Mouse (Mus musculus): Measurements from ENCODE around the gene Cip2a.

DNA sequence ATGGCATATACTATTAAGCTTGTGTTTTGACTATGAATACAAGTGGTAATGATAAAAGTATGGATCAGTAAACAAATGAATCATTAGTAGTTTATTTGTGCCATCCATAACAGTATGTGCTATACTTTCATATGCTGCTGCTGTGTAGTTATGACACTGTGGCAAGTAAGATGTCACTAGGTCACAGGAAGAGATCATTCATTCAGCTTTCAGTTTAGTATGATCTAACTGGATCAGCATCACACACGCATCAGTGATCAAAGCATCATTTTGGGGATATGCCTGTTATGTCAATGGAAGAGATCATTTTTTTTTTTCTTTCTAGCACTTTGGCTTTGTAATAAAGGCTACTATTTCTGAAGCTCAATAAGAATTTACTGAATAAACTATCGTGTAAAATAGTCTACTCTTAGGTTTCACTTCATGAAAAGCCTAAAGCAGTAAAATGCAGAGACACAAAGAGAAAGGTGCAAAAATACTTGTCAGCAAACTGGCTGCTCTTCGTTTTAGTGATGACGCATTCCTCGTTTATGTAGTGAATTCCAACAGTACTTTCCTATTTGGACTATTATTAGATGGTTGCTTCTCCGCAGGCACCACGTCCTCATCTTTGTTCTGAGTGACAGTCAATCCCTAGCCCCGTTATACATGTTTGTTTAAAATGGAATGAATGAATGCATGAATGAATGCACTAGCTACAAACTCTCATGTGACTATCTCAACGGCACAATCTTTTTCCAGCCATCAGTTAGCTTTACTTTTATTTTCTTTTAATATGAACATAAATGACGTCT lies 1.4 kb upstream of the Cip2a start:
- no peak for TF ChIP-seq CTCF (IDR thresholded peaks at IDR 0.05; ENCODE audit: extremely low read depth, insufficient read depth, low read length)
- TF ChIP-seq POLR2A (IDR thresholded peaks at IDR 0.05; ENCODE audit: extremely low read depth, insufficient read depth, low read length): no peak

Measured in cortical plate, adult 2 months (tissue).